Mouse (Mus musculus) frontal cortex, postnatal 25 days (tissue): ENCODE results near the gene Mpv17l.
"Not testable (repeated sequence)": the region's sequence is repeated elsewhere in the genome, so short reads cannot be mapped to it uniquely, and the experiment has no call there.

Experiments used
- DNase-seq, 2 experiments: peaks; one replicate each; pipeline ENCODE4 v3.0.0; 2022; ENCODE audit warnings: low spot score in 2 of 2

Gene Mpv17l

DNA sequence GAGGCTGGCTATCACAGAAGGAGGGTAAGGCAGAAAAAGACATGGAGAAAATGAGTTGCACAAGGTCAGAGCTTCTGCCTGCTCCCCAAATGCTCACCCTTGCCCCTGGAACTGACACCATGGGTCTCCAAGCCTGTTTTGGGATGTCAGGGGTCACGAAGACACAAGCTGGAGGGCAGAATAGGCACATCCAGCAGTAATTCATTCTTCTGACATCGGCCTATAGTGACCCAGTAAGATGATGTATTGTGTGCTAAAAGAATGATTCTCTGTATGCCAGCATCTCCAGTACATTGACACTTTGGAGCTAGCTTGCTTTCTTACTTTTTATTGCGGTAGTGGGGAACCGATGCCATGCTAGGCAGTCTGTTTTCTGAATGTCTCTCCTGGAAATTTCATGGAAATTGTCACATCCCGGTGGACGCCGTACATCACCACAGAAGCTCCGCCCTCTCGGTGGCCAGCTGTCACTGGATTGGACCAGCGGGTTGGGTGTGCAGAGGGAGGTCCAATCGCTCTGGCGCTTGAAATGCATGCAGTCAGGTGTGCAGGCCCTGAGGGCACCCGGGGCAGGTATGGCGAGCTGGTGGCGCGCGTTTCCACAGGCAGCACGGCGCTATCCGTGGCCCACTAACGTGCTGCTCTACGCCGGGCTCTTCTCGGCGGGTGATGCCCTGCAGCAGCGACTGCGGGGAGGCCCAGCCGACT, 37.3 kb downstream of the Mpv17l start:
- peak; percentile 63 to 67 for DNase-seq

DNA sequence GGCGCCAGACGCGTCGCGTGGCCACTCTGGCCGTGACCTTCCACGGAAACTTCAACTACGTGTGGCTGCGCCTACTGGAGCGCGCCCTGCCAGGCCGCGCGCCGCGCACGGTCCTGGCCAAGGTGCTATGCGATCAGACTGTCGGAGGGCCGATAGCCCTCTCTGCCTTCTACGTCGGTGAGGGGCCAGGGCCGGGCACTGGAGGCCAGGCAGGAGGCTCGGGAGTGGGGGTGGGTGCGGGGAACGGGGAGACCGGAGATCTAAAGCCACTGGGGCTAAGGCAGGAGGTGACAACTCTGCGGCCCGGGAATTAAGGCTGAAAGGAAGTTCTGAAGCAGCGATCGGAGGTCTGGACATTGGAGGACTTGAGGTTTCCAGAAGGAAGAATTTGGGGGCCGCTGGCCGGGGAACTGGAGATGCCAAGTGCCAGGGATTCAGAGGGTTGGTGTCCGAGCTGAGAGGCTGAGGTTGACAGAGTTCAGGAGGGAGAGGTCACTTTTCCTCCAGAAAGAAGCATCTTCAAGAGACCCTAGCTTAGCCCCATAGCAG, 38.0 kb downstream of the Mpv17l start:
- DNase-seq = no peak

DNA sequence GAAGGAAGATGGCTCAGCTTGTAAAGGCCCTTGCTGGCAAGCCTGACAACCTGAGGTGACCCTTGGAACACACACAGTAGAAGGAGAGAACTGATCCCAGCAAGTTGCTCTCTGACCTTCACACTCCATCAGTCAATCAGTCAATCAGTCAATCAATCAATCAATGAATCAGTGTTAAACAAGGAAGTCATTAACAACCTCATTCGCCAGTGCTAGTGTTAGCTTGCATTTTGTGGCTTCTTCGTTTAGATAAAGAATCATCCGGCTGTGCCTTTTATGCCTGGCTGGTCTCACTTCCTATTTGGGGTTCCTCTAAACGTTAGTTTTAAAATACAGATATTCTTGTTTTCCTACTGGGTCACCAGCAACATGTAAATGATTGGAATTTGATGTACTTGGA, 41.2 kb downstream of the Mpv17l start:
- DNase-seq = no peak

DNA sequence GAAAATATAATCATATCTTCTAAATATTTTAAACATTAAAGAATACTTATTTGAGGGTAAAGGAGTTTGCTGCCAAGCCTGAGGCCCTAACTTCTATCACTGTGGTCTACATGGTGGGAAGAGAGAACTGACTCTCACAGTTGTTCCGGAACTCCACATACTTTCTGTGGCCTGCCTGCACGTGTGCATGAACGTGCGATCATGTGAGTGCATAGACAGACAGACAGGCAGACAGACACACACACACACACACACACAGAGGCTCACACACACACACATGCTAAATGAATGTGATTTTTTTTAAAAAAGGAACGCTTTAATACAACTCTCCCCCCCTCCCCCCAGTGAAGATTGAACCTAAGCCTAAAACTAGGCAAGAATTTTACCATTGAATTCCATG, 41.8 kb downstream of the Mpv17l start:
- no peak for DNase-seq

DNA sequence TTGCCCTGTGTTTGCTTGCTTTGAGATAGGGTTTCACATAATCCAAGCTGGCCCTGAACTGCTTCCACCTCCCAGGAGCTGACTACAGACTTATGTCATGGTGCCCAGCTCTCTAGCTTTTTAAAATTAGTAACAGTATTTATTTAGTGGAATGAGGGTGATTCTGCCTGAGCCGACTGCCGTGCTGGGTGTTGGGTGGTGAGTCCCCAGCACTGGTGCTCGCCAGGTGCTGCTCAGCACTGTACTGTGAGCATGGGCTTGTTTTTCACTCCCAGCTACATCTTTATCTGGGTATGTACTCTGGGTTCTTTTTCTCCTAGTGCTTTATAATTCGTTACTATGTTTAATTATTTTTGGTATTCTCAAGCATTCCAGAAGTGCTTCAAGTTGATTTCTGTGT, 42.2 kb downstream of the Mpv17l start:
- no peak for DNase-seq

DNA sequence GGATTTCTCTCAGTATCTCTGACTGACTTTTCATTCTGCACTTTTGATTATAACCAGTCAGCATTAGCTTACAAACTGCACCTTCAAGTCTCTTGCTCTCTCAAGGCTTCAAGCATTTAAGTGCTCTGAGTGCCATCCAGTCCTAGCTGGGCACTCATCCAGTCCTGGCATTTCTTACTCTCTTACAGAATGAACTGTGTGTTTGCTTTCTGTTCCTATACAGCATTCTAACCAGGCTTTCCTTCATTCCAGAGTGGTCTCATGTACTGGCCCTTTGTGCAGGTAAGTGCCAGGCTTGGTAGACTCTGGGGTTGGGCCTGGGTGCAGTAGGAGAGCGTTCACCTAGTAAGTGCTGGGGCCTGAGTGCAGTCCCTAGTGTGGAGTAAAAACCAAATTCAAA, 43.3 kb downstream of the Mpv17l start:
- no peak for DNase-seq

DNA sequence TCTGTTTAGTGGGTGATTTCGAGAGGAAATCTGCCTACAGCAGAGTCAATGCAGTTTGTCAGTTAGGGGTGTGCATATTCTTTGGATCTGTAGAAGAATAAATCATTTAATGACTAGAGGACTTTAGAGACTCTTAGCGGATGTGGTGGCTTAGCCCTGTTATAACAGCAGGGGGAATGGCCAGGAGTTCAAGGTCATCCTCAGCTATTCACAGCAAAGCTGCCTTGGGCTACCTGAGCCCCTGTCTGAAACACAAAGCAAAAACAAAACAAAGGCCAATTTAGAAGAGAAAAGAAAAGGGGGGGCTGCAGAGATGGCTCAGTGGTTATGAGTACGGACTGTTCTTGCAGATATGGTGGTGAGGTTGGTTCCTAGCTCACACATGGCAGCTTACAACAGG, 48.3 kb downstream of the Mpv17l start:
- no peak for DNase-seq

DNA sequence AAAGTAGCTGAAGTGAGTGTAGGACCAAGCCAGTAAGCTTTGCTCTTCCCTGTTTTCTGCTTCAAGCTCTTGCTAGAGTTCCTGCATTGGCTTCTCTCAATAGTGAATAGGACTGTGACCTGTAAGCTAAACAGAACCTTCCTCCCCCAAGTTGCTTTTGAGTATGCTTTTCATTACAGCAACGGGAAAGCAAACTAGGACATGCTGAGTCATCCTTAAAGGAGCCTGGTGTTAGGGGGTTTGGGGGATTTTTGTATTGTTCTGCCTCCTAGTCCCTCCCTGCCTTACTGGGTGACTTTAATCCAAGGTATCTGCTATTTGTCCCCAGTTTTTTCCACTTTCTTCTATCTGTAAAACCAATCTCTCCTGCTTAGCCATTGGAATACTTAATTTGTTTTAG, 59.1 kb downstream of the Mpv17l start:
- no peak for DNase-seq

DNA sequence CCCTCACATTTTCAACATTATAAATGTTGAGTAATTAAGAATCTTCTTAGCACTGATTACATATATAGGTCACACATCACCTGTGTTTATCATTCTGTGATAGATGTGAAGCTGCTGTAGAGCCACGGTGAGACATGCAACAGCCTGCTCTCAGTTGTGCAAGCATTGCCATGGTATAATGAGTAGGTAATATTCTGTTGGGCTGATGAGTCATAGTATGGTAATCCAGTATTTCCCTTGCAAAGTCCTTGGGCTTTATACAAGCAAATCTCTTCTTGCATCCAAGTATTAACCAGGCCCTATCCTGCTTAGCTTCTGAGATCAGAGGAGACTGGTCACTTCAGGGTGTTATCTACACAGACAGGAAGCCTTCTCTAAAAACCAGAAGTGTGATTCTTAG, 66.1 kb downstream of the Mpv17l start:
- DNase-seq = no peak

DNA sequence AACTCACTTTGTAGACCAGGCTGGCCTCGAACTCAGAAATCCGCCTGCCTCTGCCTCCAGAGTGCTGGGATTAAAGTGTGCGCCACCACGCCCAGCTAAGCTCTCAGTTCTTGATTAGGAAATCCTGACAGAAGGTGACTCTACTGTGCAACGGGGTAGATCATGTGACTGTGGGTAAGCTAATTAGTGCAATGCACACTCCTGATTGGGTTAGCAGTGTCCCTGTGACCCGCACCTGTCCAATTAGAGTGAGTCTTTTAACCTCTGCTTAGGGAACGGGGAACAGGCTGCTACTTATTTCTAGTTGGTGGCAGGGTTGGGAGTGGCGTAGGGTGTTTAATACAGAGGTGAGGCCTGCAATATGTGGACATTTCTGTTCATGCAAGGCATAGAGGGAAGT, 69.1 kb downstream of the Mpv17l start:
- DNase-seq = no peak

DNA sequence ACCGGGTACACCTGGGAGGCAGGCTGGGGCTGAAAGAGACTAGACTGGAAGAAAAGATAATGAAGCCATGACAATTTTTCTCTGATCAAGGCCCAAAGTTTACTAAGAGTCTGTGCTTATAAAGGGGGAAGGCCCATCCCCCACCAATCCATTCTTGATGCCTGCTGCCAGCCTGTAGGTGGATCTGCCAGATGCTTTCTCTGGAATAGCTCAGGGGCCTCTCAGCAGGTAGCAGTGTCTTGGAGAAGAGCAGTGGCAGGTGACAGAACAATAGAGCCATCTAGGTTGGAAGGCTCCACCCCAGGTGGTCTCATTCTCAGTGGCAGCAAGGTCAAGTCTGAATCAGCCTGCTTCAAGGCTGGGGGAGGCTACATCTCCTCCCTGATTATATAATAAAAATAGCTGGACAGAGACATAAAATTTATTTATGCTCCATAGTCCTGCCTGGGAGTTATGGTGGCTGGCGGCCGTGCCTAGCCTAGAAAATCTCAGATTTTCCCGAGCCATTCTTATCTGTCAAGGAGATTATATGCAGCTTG, 73.5 kb downstream of the Mpv17l start:
- DNase-seq = not testable (repeated sequence)

DNA sequence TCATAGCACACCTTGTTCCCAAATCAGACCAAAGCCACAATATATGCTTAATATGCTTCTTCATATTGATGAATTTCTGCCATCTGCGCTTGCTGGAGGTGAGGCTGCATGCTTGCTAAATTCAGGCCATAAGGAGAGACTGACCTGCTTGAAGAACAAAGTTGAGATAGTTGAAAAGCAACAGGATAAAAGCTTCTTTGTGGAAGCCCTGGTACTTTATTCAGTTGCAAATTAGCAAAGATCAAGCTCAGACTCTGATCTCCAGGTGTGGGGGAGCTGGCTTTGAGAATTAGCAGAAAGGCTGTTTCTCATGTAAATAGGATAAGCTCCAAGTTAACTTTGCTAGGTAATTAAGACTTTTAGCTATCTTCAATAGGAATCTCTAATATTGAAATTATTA, 74.1 kb downstream of the Mpv17l start:
- not testable (repeated sequence) for DNase-seq

DNA sequence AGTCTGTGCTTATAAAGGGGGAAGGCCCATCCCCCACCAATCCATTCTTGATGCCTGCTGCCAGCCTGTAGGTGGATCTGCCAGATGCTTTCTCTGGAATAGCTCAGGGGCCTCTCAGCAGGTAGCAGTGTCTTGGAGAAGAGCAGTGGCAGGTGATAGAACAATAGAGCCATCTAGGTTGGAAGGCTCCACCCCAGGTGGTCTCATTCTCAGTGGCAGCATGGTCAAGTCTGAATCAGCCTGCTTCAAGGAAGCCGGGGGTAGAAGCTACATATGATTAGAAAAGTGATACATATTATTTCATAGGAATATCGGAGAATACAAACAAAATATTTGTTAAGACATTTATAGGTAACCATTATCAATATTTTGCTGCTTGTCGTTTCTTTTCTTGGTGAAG, 78.8 kb downstream of the Mpv17l start:
- not testable (repeated sequence) for DNase-seq

DNA sequence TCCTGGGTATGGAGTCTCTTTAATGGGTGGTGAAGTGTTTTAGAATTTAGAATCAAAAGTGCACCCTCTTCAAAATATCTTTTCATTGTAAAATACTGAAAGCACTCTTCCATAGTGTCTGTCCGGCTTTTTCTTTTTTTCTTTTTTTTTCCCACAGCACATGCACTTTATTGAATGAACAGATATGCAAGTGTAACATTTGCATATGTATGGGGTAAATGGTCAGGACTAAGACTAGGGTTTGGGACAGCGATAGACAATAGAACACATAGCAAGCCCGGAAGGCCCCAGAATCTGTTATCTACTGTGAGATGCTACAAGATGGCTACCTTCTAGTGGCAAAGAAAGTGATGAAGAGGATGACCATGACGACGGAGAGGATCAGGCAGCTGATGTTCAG, 80.2 kb downstream of the Mpv17l start:
- no peak for DNase-seq

DNA sequence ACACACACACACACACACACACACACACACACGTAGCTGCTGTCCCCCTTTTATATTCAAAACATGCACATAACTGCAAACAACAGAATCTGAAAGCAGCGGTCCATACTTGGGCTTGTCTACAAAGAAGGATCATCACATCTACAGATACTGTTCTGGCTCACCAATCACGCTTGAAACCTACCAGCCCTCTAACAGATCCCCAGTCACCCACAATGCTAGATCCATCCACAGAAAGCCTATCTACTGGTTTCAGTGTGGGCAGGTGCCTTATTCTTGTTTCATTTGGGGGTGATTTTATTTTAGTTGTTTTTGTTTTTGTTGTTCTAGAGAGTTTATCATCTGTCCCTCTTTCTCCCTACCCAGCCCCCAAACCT, 83.2 kb downstream of the Mpv17l start:
- DNase-seq = no peak

DNA sequence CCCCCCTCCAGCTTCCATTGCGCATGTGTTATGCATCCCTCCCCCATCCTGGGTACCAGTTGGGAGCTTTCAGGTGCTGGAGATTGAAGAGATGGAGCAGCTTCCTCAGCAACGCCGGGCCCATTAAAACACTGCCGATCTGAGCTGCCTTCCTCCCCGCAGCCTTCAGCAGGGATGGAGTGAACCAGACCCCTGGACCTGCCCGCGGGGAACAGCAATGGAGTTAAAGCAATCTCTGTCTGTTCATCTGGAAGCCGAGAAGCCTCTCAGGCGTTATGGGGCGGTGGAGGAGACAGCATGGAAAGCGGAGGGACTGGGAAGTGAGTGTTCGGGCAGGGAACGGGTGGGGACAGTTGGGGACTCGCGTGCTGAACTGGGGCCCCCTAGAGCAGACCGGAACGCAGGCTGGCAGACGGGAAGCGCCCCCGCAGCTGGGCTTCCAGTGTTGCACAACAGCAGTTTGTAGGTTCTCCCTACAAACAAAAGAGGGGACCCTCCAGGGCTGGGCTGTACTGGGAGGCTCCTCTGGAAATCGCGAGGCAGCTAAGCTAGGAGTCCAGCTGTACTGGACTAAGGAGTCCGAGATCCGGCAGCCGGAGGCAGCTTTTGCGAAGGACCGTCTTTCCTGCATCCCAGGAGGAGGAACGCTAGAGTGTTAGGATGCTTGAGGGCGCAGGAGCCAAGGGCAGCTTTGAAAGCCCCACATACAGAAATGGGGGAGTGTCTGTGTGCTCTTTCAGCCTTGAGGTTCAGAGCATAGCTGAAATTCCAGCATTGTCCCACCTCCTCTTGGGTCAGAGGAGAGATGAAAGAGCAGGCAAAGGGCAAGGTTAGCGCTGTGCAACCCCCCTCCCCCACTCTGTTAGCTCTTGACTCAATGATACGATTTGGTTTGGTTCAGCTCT, 83.9 kb downstream of the Mpv17l start, which contains the start of the genes 2900011O08Rik and Ifitm7:
Gene 2900011O08Rik, plus strand, starts transcription at position 31 of the 905 bp plus-strand sequence.
Gene Ifitm7, minus strand, starts transcription at position 315 of the 905 bp plus-strand sequence.
- DNase-seq = peak; percentile 31 to 33

DNA sequence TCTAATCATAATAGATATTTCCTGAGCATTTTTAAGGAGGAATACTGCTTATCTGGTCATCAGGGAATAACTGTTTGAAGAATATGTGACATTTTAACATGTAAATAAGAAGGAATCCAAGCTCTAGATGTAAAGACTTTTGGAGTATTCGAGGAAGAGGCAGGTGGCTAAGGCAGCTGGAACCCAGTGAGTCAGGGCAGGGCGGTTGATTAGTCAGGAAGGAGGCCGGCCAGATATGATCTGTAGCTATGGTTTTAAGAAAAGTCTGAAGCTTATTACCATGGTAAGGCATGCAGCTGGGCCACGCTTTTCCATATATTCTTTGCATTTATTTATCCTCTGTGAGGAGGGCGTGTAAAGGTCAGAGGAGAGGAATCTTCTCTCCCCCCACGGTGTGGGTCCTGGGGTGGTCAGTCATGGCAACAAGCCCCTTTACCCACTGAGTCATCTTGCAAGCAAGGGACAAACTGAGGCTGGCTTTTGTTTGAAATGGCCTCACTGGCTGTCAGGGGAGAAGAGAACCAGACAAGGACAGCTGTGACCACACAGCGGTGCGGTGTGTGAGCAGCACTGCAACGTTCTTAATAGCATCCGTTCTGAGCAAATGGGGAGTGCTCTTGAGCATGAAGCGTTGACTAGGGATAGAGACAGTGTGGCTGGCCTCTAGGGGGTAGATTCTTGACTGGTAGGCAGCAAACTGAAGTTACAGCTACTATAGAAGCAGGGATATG, 89.7 kb downstream of the Mpv17l start:
- no peak for DNase-seq

DNA sequence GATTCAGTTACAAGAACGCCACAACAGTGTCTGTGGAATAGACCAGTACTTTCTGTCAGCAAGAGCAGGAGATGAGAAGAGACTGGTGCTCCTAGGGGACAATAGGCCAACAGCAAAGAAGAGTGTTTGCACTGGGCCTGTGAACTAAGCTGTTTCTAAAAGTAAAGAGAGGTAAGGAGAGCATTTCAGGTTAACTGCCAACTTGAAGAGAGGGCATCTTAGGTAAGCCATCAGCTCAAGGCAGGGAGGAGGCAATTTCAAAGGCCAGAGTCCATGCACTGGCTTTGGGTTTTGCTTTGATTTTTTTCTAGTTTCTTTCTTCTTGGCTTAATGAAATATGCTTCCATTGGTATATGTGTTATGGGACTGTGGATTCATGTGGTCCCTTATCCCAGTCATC, 91.1 kb downstream of the Mpv17l start:
- no peak for DNase-seq

DNA sequence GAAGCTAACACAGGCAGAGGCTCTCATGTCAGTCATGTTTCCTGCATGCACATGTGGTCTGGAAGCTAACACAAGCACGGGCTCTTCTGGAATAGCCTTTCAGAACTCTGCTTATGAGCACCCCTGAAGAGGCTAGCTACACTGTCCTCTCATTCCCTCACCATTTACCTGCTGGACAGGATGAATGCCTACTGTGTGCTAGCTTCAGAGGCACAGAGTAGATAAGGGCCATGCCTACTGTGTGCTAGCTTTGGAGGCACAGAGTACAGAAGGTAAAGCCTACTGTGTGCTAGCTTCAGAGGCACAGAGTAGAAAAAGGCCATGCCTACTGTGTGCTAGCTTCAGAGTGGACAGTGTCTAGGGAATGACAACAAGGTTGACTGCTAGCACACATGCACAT, 91.5 kb downstream of the Mpv17l start:
- no peak for DNase-seq
